Mouse (Mus musculus): Measurements from ENCODE around the gene Gpkow.

- no peak for TF ChIP-seq CTCF (IDR thresholded peaks at IDR 0.05; ENCODE audit: control insufficient read depth, insufficient read depth, insufficient read length)
- TF ChIP-seq CEBPB (IDR thresholded peaks at IDR 0.05; ENCODE audit: low read depth): no peak
- TF ChIP-seq MAX (IDR thresholded peaks at IDR 0.05): no peak
- TF ChIP-seq USF1 (IDR thresholded peaks at IDR 0.05; ENCODE audit: low read depth): no peak
- no peak for TF ChIP-seq MYOG (IDR thresholded peaks at IDR 0.05; ENCODE audit: control insufficient read depth, extremely low read depth, insufficient read length)
Observed at GRCm38 (mm10) chrX:7670921-7671623, 25.9 kb upstream of the Gpkow start, which contains the start of gene Plp2.

Measured in C2C12 (cell line).